Mouse (Mus musculus): ENCODE data around the gene Cask. TPM values are rescaled to one million over a fixed set of nuclear protein-coding genes. Genes with fewer than 3 reads are reported as not detected.

Gene Cask
- polyA plus RNA-seq, 1 experiment from 2014 or later, result 14.6 TPM

DNA sequence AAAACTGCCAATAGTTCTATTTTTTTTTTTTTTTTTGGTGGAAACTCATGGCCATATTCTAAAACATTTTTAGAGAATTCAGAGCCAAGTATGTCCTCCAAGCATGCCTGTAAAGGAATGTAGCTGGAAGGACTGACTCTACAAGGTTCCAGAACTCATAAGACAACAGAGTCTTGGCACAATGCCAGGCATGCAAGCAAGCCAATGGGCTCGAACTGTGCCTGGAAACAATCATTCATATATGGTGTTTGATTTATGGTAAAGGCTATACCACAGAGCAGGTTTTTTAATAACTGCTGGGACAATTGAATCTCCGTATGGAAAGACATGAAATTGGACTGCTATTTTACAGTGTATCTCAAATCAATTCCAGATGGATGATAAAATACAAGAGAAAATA is 146.1 kb downstream of the Cask start:
- H3K4me1 ChIP-seq (replicated peaks), result no peaks in the 10 kb centered on the region
- H3K4me3 ChIP-seq, result no peak overlapping the region
- WGBS, result 70% methylated on average over 2 of the region's 2 CpGs
- no peaks in the 10 kb centered on the region for H3K27me3 ChIP-seq (ENCODE audit: insufficient read depth, poor library complexity, severe bottlenecking)
- no peaks in the 10 kb centered on the region for H3K36me3 ChIP-seq
- no peak overlapping the region for H3K27ac ChIP-seq
- DNase-seq (ENCODE audit: low spot score), result no peak
- no peaks in the 10 kb centered on the region for H3K9me3 ChIP-seq

DNA sequence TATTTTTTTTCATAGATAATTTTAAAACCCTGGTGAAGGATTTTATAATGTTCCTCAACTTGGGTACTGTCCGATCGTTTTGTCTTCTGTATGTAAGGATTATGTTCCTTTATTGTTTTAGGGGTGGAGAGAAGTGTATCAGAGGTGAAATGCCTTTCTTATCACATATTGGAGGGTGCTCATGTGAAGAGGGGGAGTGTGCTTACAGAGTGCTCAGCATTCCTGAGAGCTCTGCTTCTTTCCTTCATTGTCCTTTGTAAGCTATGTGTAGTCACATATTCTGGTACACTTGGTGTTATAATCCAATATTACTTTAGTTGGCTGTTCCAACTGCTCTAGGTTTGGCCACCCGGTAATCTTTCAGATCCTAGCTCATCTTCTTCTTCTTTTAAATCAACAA is 150.5 kb downstream of the Cask start:
- 88% methylated on average over 3 of the region's 3 CpGs for WGBS
- no peaks in the 10 kb centered on the region for H3K27me3 ChIP-seq (ENCODE audit: insufficient read depth, poor library complexity, severe bottlenecking)
- no peak overlapping the region for H3K27ac ChIP-seq

GRCm38 (mm10) chrX:13691865-13692264 is 159.3 kb downstream of the Cask start:
- Histone ChIP-seq H3K36me3 (no peaks in the 10 kb centered on the region), H3K27ac (no peak overlapping the region), H3K4me3 (no peak overlapping the region), H3K4me1 (replicated peaks) (0 out of 2 replicates have a peak, but pooled peaks cover 3% of the 10 kb centered on the region), H3K9me3 (no peaks in the 10 kb centered on the region), H3K27me3 (ENCODE audit: insufficient read depth, poor library complexity, severe bottlenecking) (no peaks in the 10 kb centered on the region)
- DNase-seq (ENCODE audit: low spot score), result no peak
- WGBS, result 86% methylated on average over 4 of the region's 4 CpGs

More for the DNA sequence above, 150.5 kb downstream of the Cask start:
- Histone ChIP-seq H3K36me3 (no peaks in the 10 kb centered on the region), H3K9me3 (no peaks in the 10 kb centered on the region), H3K4me1 (replicated peaks) (no peaks in the 10 kb centered on the region), H3K4me3 (no peak overlapping the region)
- DNase-seq (ENCODE audit: low spot score), result no peak

DNA sequence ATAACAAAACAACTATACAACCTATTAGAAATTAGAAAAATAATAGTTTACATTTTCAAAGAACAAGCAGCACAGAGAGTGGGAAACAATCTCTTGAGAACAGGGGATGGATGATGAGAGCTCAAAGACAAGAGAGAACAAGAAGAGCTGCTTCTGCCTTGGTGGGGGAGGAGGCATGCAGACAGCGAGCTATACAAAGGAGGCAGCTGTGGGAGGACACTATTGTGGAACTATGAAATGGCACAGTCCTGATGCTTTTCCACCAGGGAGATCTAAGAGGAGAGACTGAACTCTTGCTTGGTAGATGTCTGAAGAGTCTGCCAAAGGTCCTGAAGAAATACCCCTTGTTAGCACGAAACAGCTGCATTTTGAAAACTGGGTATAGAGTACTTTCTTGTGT is 162.8 kb downstream of the Cask start:
- H3K27ac ChIP-seq, result no peak overlapping the region
- H3K36me3 ChIP-seq, result no peaks in the 10 kb centered on the region
- 53% methylated on average over 2 of the region's 2 CpGs for WGBS
- no peaks in the 10 kb centered on the region for H3K27me3 ChIP-seq (ENCODE audit: insufficient read depth, poor library complexity, severe bottlenecking)
- no peak overlapping the region for H3K4me3 ChIP-seq
- 0 out of 2 replicates have a peak, but pooled peaks cover 3% of the 10 kb centered on the region for H3K4me1 ChIP-seq (replicated peaks)
- no peaks in the 10 kb centered on the region for H3K9me3 ChIP-seq
- DNase-seq (ENCODE audit: low spot score), result no peak

DNA sequence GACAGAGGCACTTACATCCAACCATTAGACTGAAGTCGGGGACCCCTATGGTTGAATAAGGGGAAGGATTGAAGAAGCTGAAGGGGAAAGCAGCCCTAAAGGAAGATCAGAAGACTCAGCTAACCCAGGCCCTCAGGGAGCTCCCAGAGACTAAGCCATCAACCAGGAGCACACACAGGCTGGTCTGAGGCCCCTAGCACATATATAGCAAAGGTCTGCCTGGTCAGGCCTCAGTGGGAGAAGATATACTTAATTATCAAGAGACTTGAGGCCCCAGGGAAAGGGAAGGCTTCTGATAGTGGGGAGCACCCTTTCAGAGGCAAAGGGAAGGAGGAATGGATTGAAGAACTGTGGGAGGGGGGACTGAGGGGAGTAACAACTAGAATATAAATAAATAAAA is 164.6 kb downstream of the Cask start:
- H3K4me1 ChIP-seq (replicated peaks), result 0 out of 2 replicates have a peak, but pooled peaks cover 3% of the 10 kb centered on the region
- no peaks in the 10 kb centered on the region for H3K27me3 ChIP-seq (ENCODE audit: insufficient read depth, poor library complexity, severe bottlenecking)
- H3K27ac ChIP-seq, result no peak overlapping the region
- H3K36me3 ChIP-seq, result no peaks in the 10 kb centered on the region
- no peak for DNase-seq (ENCODE audit: low spot score)
- H3K4me3 ChIP-seq, result no peak overlapping the region
- 89% methylated on average over 1 of the region's 1 CpGs for WGBS
- H3K9me3 ChIP-seq, result no peaks in the 10 kb centered on the region

DNA sequence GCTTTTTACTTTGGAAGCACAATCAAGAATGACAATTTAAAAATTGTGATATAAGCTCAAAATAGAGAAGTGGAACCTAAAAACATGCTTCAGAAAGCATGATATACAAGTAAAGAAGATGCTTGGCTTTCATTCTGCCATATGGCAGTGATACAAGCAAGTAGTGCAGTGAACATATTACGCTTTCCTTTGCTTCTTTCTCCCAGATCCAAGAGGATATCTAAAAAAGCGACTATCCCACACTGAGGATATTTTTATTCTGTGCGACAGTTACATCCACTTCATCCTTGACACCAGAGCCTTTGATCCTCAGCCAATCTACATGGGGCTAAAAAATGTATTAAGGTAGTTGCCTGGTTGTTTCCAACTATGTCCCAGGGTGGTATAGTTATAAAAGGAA is 169.4 kb downstream of the Cask start:
- 90% methylated on average over 3 of the region's 3 CpGs for WGBS
- no peaks in the 10 kb centered on the region for H3K4me1 ChIP-seq (replicated peaks)
- H3K9me3 ChIP-seq, result no peaks in the 10 kb centered on the region
- H3K36me3 ChIP-seq, result no peaks in the 10 kb centered on the region
- no peak for DNase-seq (ENCODE audit: low spot score)
- no peak overlapping the region for H3K27ac ChIP-seq
- no peak overlapping the region for H3K4me3 ChIP-seq
- no peaks in the 10 kb centered on the region for H3K27me3 ChIP-seq (ENCODE audit: insufficient read depth, poor library complexity, severe bottlenecking)

DNA sequence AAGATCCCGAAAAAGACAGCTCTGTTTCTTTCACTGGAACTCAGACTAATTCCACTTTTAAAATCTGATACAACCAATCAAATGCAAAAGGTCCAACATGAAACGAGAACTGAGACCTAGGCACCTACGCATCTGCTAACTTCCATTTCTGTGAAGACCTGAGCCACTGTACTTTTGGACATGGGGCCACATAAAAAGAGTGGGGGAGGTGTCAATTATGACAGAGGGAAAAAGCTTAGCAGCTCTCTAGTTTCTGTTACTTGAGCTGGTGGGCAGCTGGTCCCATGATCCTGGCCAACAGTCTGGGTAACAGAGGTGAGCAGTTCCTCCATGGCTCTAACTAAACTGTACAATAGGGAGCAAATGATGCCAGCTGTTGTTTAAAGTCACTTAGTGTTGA is 178.2 kb downstream of the Cask start:
- DNase-seq (ENCODE audit: low spot score), result no peak
- 79% methylated on average over 3 of the region's 3 CpGs for WGBS
- no peak overlapping the region for H3K4me3 ChIP-seq
- H3K27ac ChIP-seq, result no peak overlapping the region
- H3K9me3 ChIP-seq, result no peaks in the 10 kb centered on the region
- H3K36me3 ChIP-seq, result no peaks in the 10 kb centered on the region
- no peaks in the 10 kb centered on the region for H3K4me1 ChIP-seq (replicated peaks)
- H3K27me3 ChIP-seq (ENCODE audit: insufficient read depth, poor library complexity, severe bottlenecking), result no peaks in the 10 kb centered on the region; the same call in 1 of the 2 replicates

GRCm38 (mm10) chrX:13670342-13670741 is 180.8 kb downstream of the Cask start:
- H3K27ac ChIP-seq, result no peak overlapping the region
- no peaks in the 10 kb centered on the region; the same call in 1 of the 2 replicates for H3K27me3 ChIP-seq (ENCODE audit: insufficient read depth, poor library complexity, severe bottlenecking)
- H3K4me1 ChIP-seq (replicated peaks), result no peaks in the 10 kb centered on the region
- no peak for DNase-seq (ENCODE audit: low spot score)
- no peaks in the 10 kb centered on the region for H3K36me3 ChIP-seq
- WGBS, result 72% methylated on average over 3 of the region's 3 CpGs
- H3K9me3 ChIP-seq, result no peaks in the 10 kb centered on the region
- H3K4me3 ChIP-seq, result no peak overlapping the region

- H3K4me1 ChIP-seq (replicated peaks), result no peaks in the 10 kb centered on the region
- no peaks in the 10 kb centered on the region; the same call in 1 of the 2 replicates for H3K27me3 ChIP-seq (ENCODE audit: insufficient read depth, poor library complexity, severe bottlenecking)
- no peaks in the 10 kb centered on the region for H3K36me3 ChIP-seq
- H3K9me3 ChIP-seq, result no peaks in the 10 kb centered on the region
- no peak for DNase-seq (ENCODE audit: low spot score)
- no peak overlapping the region for H3K27ac ChIP-seq
- 85% methylated on average over 5 of the region's 5 CpGs for WGBS
- no peak overlapping the region for H3K4me3 ChIP-seq
Observed at GRCm38 (mm10) chrX:13668867-13669266, 182.3 kb downstream of the Cask start.

DNA sequence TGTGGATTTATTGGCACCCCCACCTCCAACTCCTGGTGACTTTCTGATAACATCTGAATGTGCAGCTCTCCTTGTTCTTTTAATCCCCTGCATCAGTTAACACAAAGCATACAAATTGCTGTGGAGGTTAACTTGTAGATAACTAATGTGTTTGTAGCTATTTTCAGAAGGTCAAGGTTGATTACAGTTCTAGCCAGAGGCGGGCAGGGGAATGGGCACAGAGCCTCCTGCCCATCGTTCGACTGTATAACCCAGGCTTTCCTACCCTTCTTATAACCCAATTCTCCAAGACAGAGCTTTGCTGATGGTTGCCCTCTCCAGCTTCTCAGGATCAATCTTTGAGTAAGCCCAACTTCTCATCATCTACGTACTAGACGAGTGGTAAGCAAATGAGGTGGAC is 190.1 kb downstream of the Cask start, which contains the start of gene Gpr82:
Gene Gpr82 (plus strand): TSS at position 301 of the 400 bp plus-strand sequence.
- Histone ChIP-seq H3K4me1 (replicated peaks) (no peaks in the 10 kb centered on the region), H3K9me3 (no peaks in the 10 kb centered on the region), H3K27me3 (ENCODE audit: insufficient read depth, poor library complexity, severe bottlenecking) (no peaks in the 10 kb centered on the region), H3K27ac (no peak within 1 kb of the TSS), H3K4me3 (no peak within 1 kb of the TSS), H3K36me3 (no peaks in the 10 kb centered on the region)
- 92% methylated on average over 5 of the region's 5 CpGs for WGBS
- DNase-seq (ENCODE audit: low spot score), result no peak

DNA sequence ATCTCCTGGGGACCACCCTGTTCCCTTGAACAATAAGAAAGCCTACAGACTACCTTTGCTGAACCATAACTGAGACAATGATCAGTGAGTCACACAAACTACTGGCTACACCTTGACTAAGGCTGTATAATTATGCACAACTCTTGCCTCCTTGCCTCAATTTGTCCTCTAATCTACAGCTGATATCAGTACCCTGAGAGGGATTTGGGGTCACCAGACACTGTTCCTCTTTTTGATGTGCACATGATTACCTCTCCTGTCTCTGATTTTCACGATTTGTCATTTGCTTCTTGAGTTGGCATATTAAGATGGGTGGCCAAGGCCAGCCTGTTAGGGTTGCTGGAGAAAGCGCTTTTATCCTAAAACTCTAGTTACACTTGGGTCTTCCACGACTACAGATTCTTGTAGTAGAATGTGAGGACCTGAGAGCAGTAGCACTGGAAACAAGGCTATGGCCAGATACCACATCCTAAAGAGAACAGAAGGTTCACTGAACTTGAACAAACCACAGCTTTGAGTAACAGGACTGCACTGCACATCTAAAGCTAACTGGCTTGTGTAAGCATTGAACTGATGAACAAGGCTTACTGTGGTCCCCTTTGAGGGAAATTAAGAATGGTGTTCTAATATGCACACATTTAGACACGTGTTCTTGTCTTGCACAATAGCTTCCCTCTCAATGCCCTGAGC is 191.8 kb downstream of the Cask start:
- 78% methylated on average over 4 of the region's 4 CpGs for WGBS
- Histone ChIP-seq H3K36me3 (no peaks in the 10 kb centered on the region), H3K4me1 (replicated peaks) (no peaks in the 10 kb centered on the region)

DNA sequence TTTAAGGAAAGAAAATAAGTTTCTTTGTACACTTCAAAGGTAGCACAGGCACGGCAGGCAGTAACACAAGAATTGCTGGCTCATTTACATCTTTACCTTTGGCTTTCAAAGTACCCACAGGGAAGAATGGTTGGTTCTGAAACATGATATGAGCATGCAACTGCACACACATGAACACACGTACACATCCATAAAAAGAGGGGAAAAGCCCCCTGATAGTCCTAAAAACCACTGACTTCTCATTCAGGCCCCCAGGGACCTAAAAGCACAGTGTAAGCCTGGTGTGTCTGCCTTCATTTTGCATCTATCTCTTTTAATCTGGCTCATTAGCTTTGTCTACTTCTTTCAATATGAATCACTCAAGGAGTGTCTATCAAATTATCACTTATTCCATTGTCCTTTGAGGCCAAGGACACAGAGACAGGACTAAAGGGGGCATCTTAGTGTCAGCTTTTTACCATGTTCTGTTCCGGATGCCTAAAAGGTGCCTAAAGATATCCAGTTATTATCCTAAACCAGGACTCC is 192.5 kb downstream of the Cask start:
- Histone ChIP-seq H3K4me1 (replicated peaks) (no peaks in the 10 kb centered on the region), H3K9me3 (no peaks in the 10 kb centered on the region), H3K4me3 (no peak overlapping the region), H3K27me3 (ENCODE audit: insufficient read depth, poor library complexity, severe bottlenecking) (no peaks in the 10 kb centered on the region), H3K36me3 (no peaks in the 10 kb centered on the region), H3K27ac (no peak overlapping the region)
- WGBS, result 82% methylated on average over 3 of the region's 3 CpGs
- no peak for DNase-seq (ENCODE audit: low spot score)

More for the DNA sequence above, 191.8 kb downstream of the Cask start:
- no peak overlapping the region for H3K27ac ChIP-seq
- H3K4me3 ChIP-seq, result no peak overlapping the region
- DNase-seq (ENCODE audit: low spot score), result no peak
- no peaks in the 10 kb centered on the region for H3K9me3 ChIP-seq
- no peaks in the 10 kb centered on the region for H3K27me3 ChIP-seq (ENCODE audit: insufficient read depth, poor library complexity, severe bottlenecking)

GRCm38 (mm10) chrX:13656721-13657120 is 194.4 kb downstream of the Cask start:
- Histone ChIP-seq H3K27ac (no peak overlapping the region), H3K4me3 (no peak overlapping the region), H3K9me3 (no peaks in the 10 kb centered on the region), H3K36me3 (no peaks in the 10 kb centered on the region), H3K27me3 (ENCODE audit: insufficient read depth, poor library complexity, severe bottlenecking) (no peaks in the 10 kb centered on the region), H3K4me1 (replicated peaks) (no peaks in the 10 kb centered on the region)
- 6% methylated on average over 1 of the region's 1 CpGs for WGBS
- peak; percentile 7 for DNase-seq (ENCODE audit: low spot score)
